Mouse (Mus musculus): ENCODE results near the gene Pir. TPM values are rescaled to one million over a fixed set of nuclear protein-coding genes. Genes with fewer than 3 reads are reported as not detected.

Pir gene
- polyA plus RNA-seq, 1 experiment from 2014 or later, result 12.4 TPM

- no peak overlapping the region for H3K4me2 ChIP-seq (replicated peaks; ENCODE audit: low read depth, low read length)
- H3K27ac ChIP-seq (ENCODE audit: low read length), result no peak overlapping the region
- no peaks in the 10 kb centered on the region for H3K4me1 ChIP-seq (ENCODE audit: control insufficient read depth, insufficient read depth, low read length)
- no peak for ATAC-seq (ENCODE audit: insufficient number of reproducible peaks, insufficient read depth, low FRiP score, low read depth)
- H3K9me3 ChIP-seq (ENCODE audit: control insufficient read depth, low read depth, low read length), result no peaks in the 10 kb centered on the region
- no peaks in the 10 kb centered on the region for H3K27me3 ChIP-seq (ENCODE audit: control insufficient read depth, insufficient read depth, low read length)
- no peaks in the 10 kb centered on the region for H3K36me3 ChIP-seq (ENCODE audit: control insufficient read depth, insufficient read depth, low read length)
- no peak overlapping the region for H3K9ac ChIP-seq (replicated peaks; ENCODE audit: low read depth, low read length)
- no peak overlapping the region for H3K4me3 ChIP-seq (ENCODE audit: low read depth, low read length)
- 56% methylated on average over 1 of the region's 1 CpGs for WGBS
Observed at GRCm38 (mm10) chrX:164264861-164265260, 4.3 kb upstream of the Pir start.

GRCm38 (mm10) chrX:164270603-164271002 lies 1.4 kb downstream of the Pir start:
- no peak for ATAC-seq (ENCODE audit: insufficient number of reproducible peaks, insufficient read depth, low FRiP score, low read depth)
- Histone ChIP-seq H3K4me2 (replicated peaks; ENCODE audit: low read depth, low read length) (no peak overlapping the region), H3K9ac (replicated peaks; ENCODE audit: low read depth, low read length) (no peak overlapping the region), H3K9me3 (ENCODE audit: control insufficient read depth, low read depth, low read length) (no peaks in the 10 kb centered on the region), H3K4me1 (ENCODE audit: control insufficient read depth, insufficient read depth, low read length) (no peaks in the 10 kb centered on the region), H3K36me3 (ENCODE audit: control insufficient read depth, insufficient read depth, low read length) (no peaks in the 10 kb centered on the region), H3K27me3 (ENCODE audit: control insufficient read depth, insufficient read depth, low read length) (no peaks in the 10 kb centered on the region), H3K4me3 (ENCODE audit: low read depth, low read length) (no peak overlapping the region), H3K27ac (ENCODE audit: low read length) (no peak overlapping the region)
- 85% methylated on average over 3 of the region's 3 CpGs for WGBS

DNA sequence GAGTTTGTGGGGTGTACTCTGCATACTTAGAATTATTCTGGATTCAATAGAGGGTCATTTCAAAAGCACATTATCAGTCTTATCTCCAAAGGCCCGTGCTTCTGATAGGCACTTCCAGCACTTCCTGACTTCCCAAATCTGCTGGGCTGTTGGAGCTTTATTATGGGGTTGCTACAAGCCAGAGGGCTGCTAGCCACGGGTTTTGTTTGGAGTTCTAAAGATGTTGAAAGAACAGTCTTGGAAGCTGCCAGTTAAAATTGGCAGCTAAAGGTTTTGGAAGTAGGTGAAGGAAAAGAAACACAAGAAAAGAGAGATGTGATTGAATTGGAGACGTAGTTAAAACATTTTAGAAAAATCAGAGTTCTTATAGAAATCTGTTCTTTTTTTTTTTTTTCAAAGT lies 6.4 kb downstream of the Pir start:
- Histone ChIP-seq H3K4me2 (replicated peaks; ENCODE audit: low read depth, low read length) (no peak overlapping the region), H3K27me3 (ENCODE audit: control insufficient read depth, insufficient read depth, low read length) (no peaks in the 10 kb centered on the region), H3K9me3 (ENCODE audit: control insufficient read depth, low read depth, low read length) (no peaks in the 10 kb centered on the region), H3K36me3 (ENCODE audit: control insufficient read depth, insufficient read depth, low read length) (no peaks in the 10 kb centered on the region), H3K9ac (replicated peaks; ENCODE audit: low read depth, low read length) (no peak overlapping the region), H3K4me3 (ENCODE audit: low read depth, low read length) (no peak overlapping the region), H3K4me1 (ENCODE audit: control insufficient read depth, insufficient read depth, low read length) (no peaks in the 10 kb centered on the region), H3K27ac (ENCODE audit: low read length) (no peak overlapping the region)
- 55% methylated on average over 3 of the region's 3 CpGs for WGBS
- ATAC-seq (ENCODE audit: insufficient number of reproducible peaks, insufficient read depth, low FRiP score, low read depth), result no peak

GRCm38 (mm10) chrX:164280918-164281647 lies 11.9 kb downstream of the Pir start:
- ATAC-seq (ENCODE audit: insufficient number of reproducible peaks, insufficient read depth, low FRiP score, low read depth), result no peak
- no peaks in the 10 kb centered on the region for H3K36me3 ChIP-seq (ENCODE audit: control insufficient read depth, insufficient read depth, low read length)
- 51% methylated on average over 7 of the region's 7 CpGs for WGBS

DNA sequence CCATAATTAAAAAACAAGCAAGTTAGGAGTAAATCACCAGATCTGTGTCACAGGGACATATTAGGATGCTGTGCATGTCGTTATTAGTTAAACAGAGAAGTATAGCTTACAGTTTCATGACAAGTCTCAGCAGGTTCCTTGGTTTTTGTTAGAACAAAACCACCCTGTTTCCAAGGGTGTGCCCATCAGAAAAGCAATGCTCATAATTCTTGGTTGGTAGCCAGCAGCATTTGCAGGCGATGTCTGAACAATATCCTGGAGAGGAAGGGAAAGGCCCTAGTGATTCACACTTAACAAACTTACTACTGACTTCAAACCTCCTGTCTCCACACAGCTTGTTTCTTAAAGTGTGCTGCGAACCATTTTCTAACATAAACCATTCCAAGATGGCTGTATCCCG lies 14.6 kb downstream of the Pir start:
- no peak overlapping the region for H3K4me2 ChIP-seq (replicated peaks; ENCODE audit: low read depth, low read length)
- no peak overlapping the region for H3K9ac ChIP-seq (replicated peaks; ENCODE audit: low read depth, low read length)
- no peaks in the 10 kb centered on the region for H3K4me1 ChIP-seq (ENCODE audit: control insufficient read depth, insufficient read depth, low read length)
- no peaks in the 10 kb centered on the region for H3K9me3 ChIP-seq (ENCODE audit: control insufficient read depth, low read depth, low read length)
- no peaks in the 10 kb centered on the region for H3K36me3 ChIP-seq (ENCODE audit: control insufficient read depth, insufficient read depth, low read length)
- 87% methylated on average over 4 of the region's 4 CpGs for WGBS
- no peak overlapping the region for H3K27ac ChIP-seq (ENCODE audit: low read length)
- no peak for ATAC-seq (ENCODE audit: insufficient number of reproducible peaks, insufficient read depth, low FRiP score, low read depth)
- H3K4me3 ChIP-seq (ENCODE audit: low read depth, low read length), result no peak overlapping the region
- no peaks in the 10 kb centered on the region for H3K27me3 ChIP-seq (ENCODE audit: control insufficient read depth, insufficient read depth, low read length)

More at GRCm38 (mm10) chrX:164280918-164281647, 11.9 kb downstream of the Pir start:
- H3K9ac ChIP-seq (replicated peaks; ENCODE audit: low read depth, low read length), result no peak overlapping the region
- no peak overlapping the region for H3K4me2 ChIP-seq (replicated peaks; ENCODE audit: low read depth, low read length)
- H3K4me3 ChIP-seq (ENCODE audit: low read depth, low read length), result no peak overlapping the region
- no peaks in the 10 kb centered on the region for H3K27me3 ChIP-seq (ENCODE audit: control insufficient read depth, insufficient read depth, low read length)
- no peak overlapping the region for H3K27ac ChIP-seq (ENCODE audit: low read length)
- no peaks in the 10 kb centered on the region for H3K9me3 ChIP-seq (ENCODE audit: control insufficient read depth, low read depth, low read length)
- no peaks in the 10 kb centered on the region for H3K4me1 ChIP-seq (ENCODE audit: control insufficient read depth, insufficient read depth, low read length)

DNA sequence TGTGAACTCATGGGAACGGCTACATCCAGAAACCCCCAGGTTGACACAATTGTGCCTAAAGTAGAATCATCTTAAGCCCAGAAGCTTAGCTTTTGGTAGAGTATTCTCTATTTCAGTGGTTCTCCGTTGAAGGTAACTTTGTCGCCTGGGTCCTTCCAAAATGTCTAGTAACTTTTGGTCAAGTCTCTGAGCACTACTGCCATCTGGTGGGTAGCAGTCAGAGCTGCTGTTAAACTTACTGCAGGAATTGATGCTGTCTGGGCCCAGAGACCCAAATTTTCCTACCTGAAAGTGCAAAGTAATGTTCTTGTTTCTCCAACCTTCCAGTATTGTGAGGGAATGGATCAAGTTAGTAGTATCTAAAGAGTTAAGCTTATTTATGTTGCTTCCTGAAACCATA lies 17.9 kb downstream of the Pir start:
- Histone ChIP-seq H3K4me2 (replicated peaks; ENCODE audit: low read depth, low read length) (no peak overlapping the region), H3K4me1 (ENCODE audit: control insufficient read depth, insufficient read depth, low read length) (no peaks in the 10 kb centered on the region), H3K9ac (replicated peaks; ENCODE audit: low read depth, low read length) (no peak overlapping the region), H3K4me3 (ENCODE audit: low read depth, low read length) (no peak overlapping the region), H3K9me3 (ENCODE audit: control insufficient read depth, low read depth, low read length) (no peaks in the 10 kb centered on the region), H3K36me3 (ENCODE audit: control insufficient read depth, insufficient read depth, low read length) (no peaks in the 10 kb centered on the region), H3K27ac (ENCODE audit: low read length) (no peak overlapping the region), H3K27me3 (ENCODE audit: control insufficient read depth, insufficient read depth, low read length) (no peaks in the 10 kb centered on the region)
- ATAC-seq (ENCODE audit: insufficient number of reproducible peaks, insufficient read depth, low FRiP score, low read depth), result no peak
- WGBS, result 70% methylated on average over 3 of the region's 3 CpGs

GRCm38 (mm10) chrX:164291147-164291546 lies 22.0 kb downstream of the Pir start:
- Histone ChIP-seq H3K9me3 (ENCODE audit: control insufficient read depth, low read depth, low read length) (no peaks in the 10 kb centered on the region), H3K4me1 (ENCODE audit: control insufficient read depth, insufficient read depth, low read length) (no peaks in the 10 kb centered on the region), H3K4me3 (ENCODE audit: low read depth, low read length) (no peak overlapping the region), H3K27me3 (ENCODE audit: control insufficient read depth, insufficient read depth, low read length) (no peaks in the 10 kb centered on the region), H3K4me2 (replicated peaks; ENCODE audit: low read depth, low read length) (no peak overlapping the region), H3K27ac (ENCODE audit: low read length) (no peak overlapping the region), H3K9ac (replicated peaks; ENCODE audit: low read depth, low read length) (no peak overlapping the region), H3K36me3 (ENCODE audit: control insufficient read depth, insufficient read depth, low read length) (no peaks in the 10 kb centered on the region)
- 30% methylated on average over 5 of the region's 5 CpGs for whole genome bisulfite sequencing
- no peak for ATAC-seq (ENCODE audit: insufficient number of reproducible peaks, insufficient read depth, low FRiP score, low read depth)

DNA sequence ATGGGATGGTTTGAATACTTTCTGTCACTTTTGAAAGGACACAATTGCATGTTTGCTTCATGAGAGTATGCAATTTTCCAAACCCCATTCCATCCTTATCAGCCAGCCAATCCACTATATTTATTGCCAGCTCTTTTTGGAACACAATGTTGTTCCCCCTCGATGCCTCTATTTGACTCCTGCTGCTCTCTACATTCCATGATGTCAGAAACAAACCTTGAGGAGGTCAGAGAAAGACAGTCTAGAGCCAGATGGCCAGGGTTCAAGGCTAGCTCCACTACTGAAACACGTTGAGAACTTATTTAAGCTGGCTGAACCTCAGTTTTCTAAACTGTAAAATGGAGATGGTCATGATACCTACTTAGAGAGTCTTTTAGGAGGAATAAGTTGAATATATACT lies 37.1 kb downstream of the Pir start:
- H3K4me3 ChIP-seq (ENCODE audit: low read depth, low read length), result no peak overlapping the region
- H3K9ac ChIP-seq (replicated peaks; ENCODE audit: low read depth, low read length), result no peak overlapping the region
- H3K27me3 ChIP-seq (ENCODE audit: control insufficient read depth, insufficient read depth, low read length), result no peaks in the 10 kb centered on the region
- WGBS, result 65% methylated on average over 2 of the region's 2 CpGs
- no peak overlapping the region for H3K4me2 ChIP-seq (replicated peaks; ENCODE audit: low read depth, low read length)
- H3K4me1 ChIP-seq (ENCODE audit: control insufficient read depth, insufficient read depth, low read length), result no peaks in the 10 kb centered on the region
- H3K9me3 ChIP-seq (ENCODE audit: control insufficient read depth, low read depth, low read length), result no peaks in the 10 kb centered on the region
- H3K36me3 ChIP-seq (ENCODE audit: control insufficient read depth, insufficient read depth, low read length), result no peaks in the 10 kb centered on the region
- H3K27ac ChIP-seq (ENCODE audit: low read length), result no peak overlapping the region
- ATAC-seq (ENCODE audit: insufficient number of reproducible peaks, insufficient read depth, low FRiP score, low read depth), result no peak

DNA sequence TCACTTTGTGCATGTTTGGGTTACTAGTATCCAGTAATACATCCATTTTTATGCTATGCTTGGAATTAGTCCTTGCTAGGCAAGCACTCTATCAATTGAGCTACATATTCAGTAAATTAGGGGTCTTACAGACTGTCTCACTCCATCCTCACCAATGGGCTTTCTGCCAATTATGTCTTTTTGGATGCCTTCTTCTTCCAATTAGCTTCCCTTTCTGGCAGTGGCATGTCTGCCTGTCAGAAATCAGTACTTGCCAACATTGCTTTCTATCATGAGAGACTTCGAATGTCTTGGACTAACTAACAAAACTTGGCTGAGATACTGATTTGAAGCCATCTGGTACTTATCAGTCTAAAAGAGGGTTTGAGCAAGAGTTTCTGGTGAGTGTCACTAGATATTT lies 44.7 kb downstream of the Pir start:
- 63% methylated on average over 1 of the region's 1 CpGs for WGBS
- Histone ChIP-seq H3K4me3 (ENCODE audit: low read depth, low read length) (no peak overlapping the region), H3K9me3 (ENCODE audit: control insufficient read depth, low read depth, low read length) (no peaks in the 10 kb centered on the region), H3K4me1 (ENCODE audit: control insufficient read depth, insufficient read depth, low read length) (no peaks in the 10 kb centered on the region), H3K9ac (replicated peaks; ENCODE audit: low read depth, low read length) (no peak overlapping the region), H3K4me2 (replicated peaks; ENCODE audit: low read depth, low read length) (no peak overlapping the region), H3K27ac (ENCODE audit: low read length) (no peak overlapping the region), H3K27me3 (ENCODE audit: control insufficient read depth, insufficient read depth, low read length) (no peaks in the 10 kb centered on the region), H3K36me3 (ENCODE audit: control insufficient read depth, insufficient read depth, low read length) (no peaks in the 10 kb centered on the region)
- ATAC-seq (ENCODE audit: insufficient number of reproducible peaks, insufficient read depth, low FRiP score, low read depth), result no peak
